Comparison of ENCODE assay signal across 17 mouse cellular contexts in the genomic region with DNA sequence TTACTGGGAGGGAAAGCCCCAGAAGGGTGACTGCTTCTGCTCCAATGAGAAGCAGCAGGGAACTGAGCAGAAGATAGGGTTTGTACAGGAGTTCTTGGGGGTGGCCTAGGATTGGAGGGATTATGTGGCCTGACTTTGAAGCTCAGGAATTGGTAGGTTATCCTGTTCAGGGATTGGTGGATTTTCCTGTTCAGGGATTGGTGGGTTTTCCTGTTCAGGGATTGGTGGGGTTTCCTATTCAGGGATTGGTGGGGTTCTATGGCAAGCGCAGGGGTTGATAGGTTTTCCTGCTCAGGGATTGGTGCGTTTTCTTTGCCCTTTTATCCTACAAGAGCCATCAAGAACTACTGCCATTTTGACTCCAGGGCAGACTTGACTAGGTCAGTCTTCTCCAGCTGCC.
"Had no signal": no experiment of that assay in that cellular context is flagged by ENCODE, and none has a peak within 500 bp of the region (broad histone marks: within the 10 kb centered on the region; RNA-seq: fewer than 3 reads in every experiment).

No protein-coding gene starts in this region.

- H3K4me3 ChIP-seq: midbrain, embryonic 10.5 days; midbrain, embryonic 12.5 days; myocyte; neural tube, embryonic 13.5 days; neural tube, embryonic 15.5 days; stomach, embryonic 15.5 days had no signal

- H3K4me2 ChIP-seq: lung, embryonic 14.5 days; midbrain, embryonic 12.5 days; neural tube, embryonic 13.5 days; neural tube, embryonic 15.5 days; stomach, embryonic 15.5 days had no signal

- H3K36me3 ChIP-seq: midbrain, embryonic 10.5 days; midbrain, embryonic 12.5 days; neural tube, embryonic 13.5 days; neural tube, embryonic 15.5 days; stomach, embryonic 15.5 days had no signal

- H3K9me3 ChIP-seq: midbrain, embryonic 10.5 days; midbrain, embryonic 12.5 days; neural tube, embryonic 13.5 days; neural tube, embryonic 15.5 days; stomach, embryonic 15.5 days had no signal

- H3K27ac ChIP-seq: midbrain, embryonic 10.5 days; midbrain, embryonic 12.5 days; neural tube, embryonic 13.5 days; neural tube, embryonic 15.5 days; stomach, embryonic 15.5 days; stomach, postnatal 0 days had no signal

- H3K27me3 ChIP-seq: midbrain, embryonic 12.5 days; neural tube, embryonic 13.5 days; neural tube, embryonic 15.5 days; stomach, embryonic 15.5 days had no signal

- DNase-seq: lung, adult 18-20 months; lung, embryonic 14.5 days; lung, postnatal 10 days; lung, postnatal 4 days; midbrain, embryonic 14.5 days; right cerebral cortex, postnatal 14 days; thymus, adult 18-20 months; thymus, postnatal 14 days; thymus, postnatal 36 days had no signal

- H3K4me1 ChIP-seq: neural tube, embryonic 13.5 days; neural tube, embryonic 15.5 days; stomach, embryonic 15.5 days had no signal

- H3K9ac ChIP-seq: lung, embryonic 14.5 days; midbrain, embryonic 12.5 days; neural tube, embryonic 13.5 days; neural tube, embryonic 15.5 days; stomach, embryonic 15.5 days had no signal

- ATAC-seq: midbrain, embryonic 16.5 days had no signal
